Comparison of ENCODE assay signal across 20 mouse cellular contexts in the genomic region with DNA sequence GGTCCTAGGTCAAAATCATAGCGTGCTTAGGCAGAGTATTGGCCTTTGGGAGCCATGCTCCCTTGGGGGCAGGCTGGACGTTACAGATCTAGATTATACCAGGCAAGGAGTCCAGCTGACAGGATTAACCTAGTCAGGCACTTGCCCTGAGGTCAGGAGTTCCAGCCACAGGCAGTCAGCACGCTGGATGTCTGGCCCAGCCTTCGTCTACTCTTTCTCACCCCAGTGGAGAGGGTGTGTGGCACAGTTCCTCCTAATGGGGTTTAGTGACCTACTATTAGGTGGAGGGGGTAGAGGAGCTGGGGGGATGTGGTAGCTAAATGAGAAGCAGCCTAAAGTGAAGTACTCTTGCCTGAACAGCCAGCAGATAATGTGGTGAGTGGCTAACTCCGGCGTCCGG. TPM values are rescaled to one million over a fixed set of nuclear protein-coding genes. Genes with fewer than 3 reads are reported as not detected.
DNase-seq lines count a peak whose midpoint lies in the region; ATAC-seq lines count a peak whose summit lies in the region.
"Had no signal": no experiment of that assay in that cellular context is flagged by ENCODE, and none has a peak within 500 bp of the region (broad histone marks: within the 10 kb centered on the region; RNA-seq: fewer than 3 reads in every experiment).

No protein-coding gene starts in this region.

- H3K4me1 ChIP-seq in heart, embryonic 12.5 days (replicated peaks) = peaks cover 51% of the 10 kb centered on the region
- peaks cover 9% of the 10 kb centered on the region for H3K4me1 ChIP-seq in liver, embryonic 16.5 days (ENCODE audit: control insufficient read depth, low read depth, low read length)
- H3K4me1 ChIP-seq: embryonic facial prominence, embryonic 12.5 days had no signal

- H3K36me3 ChIP-seq in heart, embryonic 12.5 days = no peaks in the 10 kb centered on the region
- H3K36me3 ChIP-seq in liver, embryonic 16.5 days (ENCODE audit: control insufficient read depth, insufficient read depth) = no peaks in the 10 kb centered on the region
- no peaks in the 10 kb centered on the region for H3K36me3 ChIP-seq in macrophage (ENCODE audit: inconsistent target)
- H3K36me3 ChIP-seq: embryonic facial prominence, embryonic 12.5 days; forebrain, embryonic 12.5 days; hindbrain, embryonic 13.5 days; midbrain, embryonic 10.5 days had no signal

- H3K9ac ChIP-seq in heart, embryonic 12.5 days = no peak overlapping the region
- H3K9ac ChIP-seq in liver, embryonic 16.5 days (ENCODE audit: low read depth, low read length) = no peak overlapping the region; the same call in 1 of the 2 replicates
- H3K9ac ChIP-seq: embryonic facial prominence, embryonic 12.5 days; forebrain, embryonic 12.5 days; hindbrain, embryonic 13.5 days; lung, embryonic 14.5 days had no signal

- peak overlapping the region; percentile 21; the same call in 1 of the 2 replicates for H3K27ac ChIP-seq in heart, embryonic 12.5 days (ENCODE audit: poor library complexity, severe bottlenecking)
- H3K27ac ChIP-seq in liver, embryonic 16.5 days (ENCODE audit: low read length) = no peak overlapping the region
- H3K27ac ChIP-seq in macrophage = peak overlapping the region; percentile 61
- H3K27ac ChIP-seq: embryonic facial prominence, embryonic 12.5 days; forebrain, embryonic 12.5 days; hindbrain, embryonic 13.5 days; midbrain, embryonic 10.5 days had no signal

- DNase-seq in heart, postnatal 14 days = no peak
- no peak for DNase-seq in liver
- no peak for DNase-seq in lung, adult 18-20 months
- DNase-seq: adrenal gland, adult 2 months; cerebellum, adult 18-20 months; cerebellum, postnatal 14 days; gastrocnemius, postnatal 10 days; kidney, adult 2 months; kidney, postnatal 14 days; left cerebral cortex, postnatal 4 days; lung, embryonic 14.5 days; right cerebral cortex, postnatal 14 days had no signal

- no peak for ATAC-seq in heart, embryonic 12.5 days (ENCODE audit: insufficient number of reproducible peaks, low FRiP score)
- 0 out of 2 replicates have a peak, but pooled peaks have one; percentile 9 for ATAC-seq in liver, embryonic 16.5 days (ENCODE audit: low read depth)
- peak; percentile 58; the same call in 1 of the 2 replicates for ATAC-seq in monocyte, adult 5-6 weeks (replicated peaks; ENCODE audit: insufficient number of reproducible peaks, low FRiP score, low TSS enrichment, poor library complexity, severe bottlenecking)

- no peak overlapping the region for H3K4me2 ChIP-seq in heart, embryonic 12.5 days
- no peak overlapping the region for H3K4me2 ChIP-seq in liver, embryonic 16.5 days (ENCODE audit: low read depth, low read length)
- H3K4me2 ChIP-seq: embryonic facial prominence, embryonic 12.5 days; forebrain, embryonic 12.5 days; hindbrain, embryonic 13.5 days; lung, embryonic 14.5 days had no signal

- peaks cover 96% of the 10 kb centered on the region for H3K79me2 ChIP-seq in macrophage (ENCODE audit: inconsistent target)

- H3K4me3 ChIP-seq in heart, embryonic 12.5 days = no peak overlapping the region
- no peak overlapping the region for H3K4me3 ChIP-seq in liver, embryonic 16.5 days (ENCODE audit: low read depth, low read length)
- no peak overlapping the region for H3K4me3 ChIP-seq in macrophage (ENCODE audit: inconsistent target)
- H3K4me3 ChIP-seq: embryonic facial prominence, embryonic 12.5 days; forebrain, embryonic 12.5 days; hindbrain, embryonic 13.5 days; midbrain, embryonic 10.5 days had no signal

- no peaks in the 10 kb centered on the region for H3K27me3 ChIP-seq in heart, embryonic 12.5 days (replicated peaks)
- H3K27me3 ChIP-seq in liver, embryonic 16.5 days (ENCODE audit: control insufficient read depth, insufficient read depth, low read depth, low read length) = no peaks in the 10 kb centered on the region
- H3K27me3 ChIP-seq: embryonic facial prominence, embryonic 12.5 days; forebrain, embryonic 12.5 days; hindbrain, embryonic 13.5 days had no signal

- intact Hi-C loops in heart, postnatal 14 days (cut with DNase I) = no loop called here

- WGBS in heart, embryonic 12.5 days = 29% methylated on average over 7 of the region's 7 CpGs
- WGBS in liver, embryonic 16.5 days (ENCODE audit: insufficient replicate concordance) = 55% methylated on average over 7 of the region's 7 CpGs
- 71% methylated on average over 7 of the region's 7 CpGs for WGBS in macrophage (ENCODE audit: missing documents)

- H3K9me3 ChIP-seq in heart, embryonic 12.5 days (replicated peaks) = 0 out of 2 replicates have a peak, but pooled peaks cover 5% of the 10 kb centered on the region
- no peaks in the 10 kb centered on the region for H3K9me3 ChIP-seq in liver, embryonic 16.5 days (replicated peaks; ENCODE audit: control insufficient read depth, low read length)
- H3K9me3 ChIP-seq: forebrain, embryonic 12.5 days; hindbrain, embryonic 13.5 days had no signal

RNA-seq across cellular contexts. Expression of gene Inpp4a, which starts 14.7 kb away (rescaled TPM):
- polyA plus RNA-seq in heart, embryonic 12.5 days (2016; fragmentation: Nextera tagmentation; extraction: Ambion mirVana) = 14.9 and 15.4 TPM in 2 replicates
- 10 to 100 TPM; 17.2 to 17.3 TPM for total RNA-seq in heart, postnatal 14 days (2021)
- 4.9 and 5.5 TPM in 2 replicates for polyA plus RNA-seq in liver, embryonic 16.5 days (2015; fragmentation: Nextera tagmentation; extraction: Ambion mirVana)
- 100 to 1,000 TPM; 170 to 584 (median 327) TPM for total RNA-seq in macrophage (2018; cell fraction: chromatin; rRNA removed)
- 10 to 100 TPM; 28.2 to 79.3 (median 60.4) TPM for total RNA-seq in macrophage (2018; cell fraction: cytosol; rRNA removed)
- 100 to 1,000 TPM in 24 of 26 experiments, 10 to 100 TPM in 2; 95.2 to 376 (median 172) TPM for total RNA-seq in macrophage (2018; cell fraction: nucleus; rRNA removed)
- polyA plus RNA-seq in macrophage (2018) = 13.9 to 36.0 TPM (median 22.9 TPM) in 3 replicates
- total RNA-seq in monocyte, adult 5-6 weeks (2017) = 17.2 to 32.5 TPM (median 17.4 TPM) in 3 replicates
